Mouse (Mus musculus): ENCODE measurements around the gene Aox3. TPM values are rescaled to one million over a fixed set of nuclear protein-coding genes. Genes with fewer than 3 reads are reported as not detected.

Aox3 gene
- polyA plus RNA-seq, 1 experiment from 2014 or later: 0.32 TPM

- no peak overlapping the region for H3K4me2 ChIP-seq (replicated peaks)
- H3K36me3 ChIP-seq (replicated peaks; ENCODE audit: control insufficient read depth, insufficient read depth): no peaks in the 10 kb centered on the region
- no peak overlapping the region for H3K27ac ChIP-seq
- H3K9ac ChIP-seq: no peak overlapping the region
- no peaks in the 10 kb centered on the region for H3K4me1 ChIP-seq (replicated peaks; ENCODE audit: control insufficient read depth, insufficient read depth, low read length)
- no peak for DNase-seq (ENCODE audit: low spot score)
- WGBS: 79% methylated on average over 12 of the region's 12 CpGs
- no peak for ATAC-seq (ENCODE audit: low FRiP score)
- H3K4me3 ChIP-seq (replicated peaks; ENCODE audit: low read length): no peak overlapping the region
- no peaks in the 10 kb centered on the region for H3K27me3 ChIP-seq (ENCODE audit: control insufficient read depth, insufficient read depth, low read length)
- H3K9me3 ChIP-seq (ENCODE audit: control insufficient read depth, low read length): no peaks in the 10 kb centered on the region
These were observed 1.9 kb downstream of the Aox3 start for GRCm38 (mm10) chr1:58114666-58115375.

- 94% methylated on average over 3 of the region's 3 CpGs for WGBS
- Histone ChIP-seq H3K4me2 (replicated peaks) (no peak overlapping the region), H3K9me3 (ENCODE audit: control insufficient read depth, low read length) (no peaks in the 10 kb centered on the region), H3K9ac (no peak overlapping the region), H3K27me3 (ENCODE audit: control insufficient read depth, insufficient read depth, low read length) (no peaks in the 10 kb centered on the region), H3K27ac (no peak overlapping the region), H3K4me3 (replicated peaks; ENCODE audit: low read length) (no peak overlapping the region), H3K4me1 (replicated peaks; ENCODE audit: control insufficient read depth, insufficient read depth, low read length) (no peaks in the 10 kb centered on the region), H3K36me3 (replicated peaks; ENCODE audit: control insufficient read depth, insufficient read depth) (no peaks in the 10 kb centered on the region)
- ATAC-seq (ENCODE audit: low FRiP score): no peak
- no peak for DNase-seq (ENCODE audit: low spot score)
These were observed 5.3 kb downstream of the Aox3 start for GRCm38 (mm10) chr1:58118231-58118630.

- no peak overlapping the region for H3K4me2 ChIP-seq (replicated peaks)
- H3K9me3 ChIP-seq (ENCODE audit: control insufficient read depth, low read length): no peaks in the 10 kb centered on the region
- ATAC-seq (ENCODE audit: low FRiP score) (no peak), DNase-seq (ENCODE audit: low spot score) (no peak)
- H3K27ac ChIP-seq: no peak overlapping the region
- WGBS: 89% methylated on average over 8 of the region's 8 CpGs
- H3K4me1 ChIP-seq (replicated peaks; ENCODE audit: control insufficient read depth, insufficient read depth, low read length): no peaks in the 10 kb centered on the region
- no peaks in the 10 kb centered on the region for H3K27me3 ChIP-seq (ENCODE audit: control insufficient read depth, insufficient read depth, low read length)
- H3K36me3 ChIP-seq (replicated peaks; ENCODE audit: control insufficient read depth, insufficient read depth): no peaks in the 10 kb centered on the region
- no peak overlapping the region for H3K9ac ChIP-seq
- H3K4me3 ChIP-seq (replicated peaks; ENCODE audit: low read length): no peak overlapping the region
These were observed 12.0 kb downstream of the Aox3 start for GRCm38 (mm10) chr1:58124901-58125300.

GRCm38 (mm10) chr1:58137891-58138290, 25.0 kb downstream of the Aox3 start:
- no peaks in the 10 kb centered on the region for H3K4me1 ChIP-seq (replicated peaks; ENCODE audit: control insufficient read depth, insufficient read depth, low read length)

GRCm38 (mm10) chr1:58138986-58139385, 26.1 kb downstream of the Aox3 start:
- Histone ChIP-seq H3K9ac (no peak overlapping the region), H3K4me3 (replicated peaks; ENCODE audit: low read length) (no peak overlapping the region), H3K27ac (no peak overlapping the region), H3K4me1 (replicated peaks; ENCODE audit: control insufficient read depth, insufficient read depth, low read length) (no peaks in the 10 kb centered on the region), H3K36me3 (replicated peaks; ENCODE audit: control insufficient read depth, insufficient read depth) (no peaks in the 10 kb centered on the region), H3K27me3 (ENCODE audit: control insufficient read depth, insufficient read depth, low read length) (no peaks in the 10 kb centered on the region), H3K9me3 (ENCODE audit: control insufficient read depth, low read length) (no peaks in the 10 kb centered on the region), H3K4me2 (replicated peaks) (no peak overlapping the region)
- no peak for ATAC-seq (ENCODE audit: low FRiP score)
- 93% methylated on average over 9 of the region's 9 CpGs for WGBS
- DNase-seq (ENCODE audit: low spot score): no peak

More at GRCm38 (mm10) chr1:58137891-58138290, 25.0 kb downstream of the Aox3 start:
- Histone ChIP-seq H3K4me2 (replicated peaks) (no peak overlapping the region), H3K27ac (no peak overlapping the region), H3K27me3 (ENCODE audit: control insufficient read depth, insufficient read depth, low read length) (no peaks in the 10 kb centered on the region), H3K9ac (no peak overlapping the region), H3K9me3 (ENCODE audit: control insufficient read depth, low read length) (no peaks in the 10 kb centered on the region), H3K36me3 (replicated peaks; ENCODE audit: control insufficient read depth, insufficient read depth) (no peaks in the 10 kb centered on the region), H3K4me3 (replicated peaks; ENCODE audit: low read length) (no peak overlapping the region)
- DNase-seq (ENCODE audit: low spot score) (no peak), ATAC-seq (ENCODE audit: low FRiP score) (no peak)

GRCm38 (mm10) chr1:58140607-58141006, 27.7 kb downstream of the Aox3 start:
- ATAC-seq (ENCODE audit: low FRiP score): no peak

GRCm38 (mm10) chr1:58144384-58145069, 31.6 kb downstream of the Aox3 start:
- ATAC-seq (ENCODE audit: low FRiP score) (no peak), DNase-seq (ENCODE audit: low spot score) (peak; percentile 41)
- H3K36me3 ChIP-seq (replicated peaks; ENCODE audit: control insufficient read depth, insufficient read depth): no peaks in the 10 kb centered on the region
- no peaks in the 10 kb centered on the region for H3K27me3 ChIP-seq (ENCODE audit: control insufficient read depth, insufficient read depth, low read length)
- no peak overlapping the region for H3K4me2 ChIP-seq (replicated peaks)
- H3K4me3 ChIP-seq (replicated peaks; ENCODE audit: low read length): no peak overlapping the region
- no peak overlapping the region for H3K27ac ChIP-seq
- no peaks in the 10 kb centered on the region for H3K9me3 ChIP-seq (ENCODE audit: control insufficient read depth, low read length)
- no peaks in the 10 kb centered on the region for H3K4me1 ChIP-seq (replicated peaks; ENCODE audit: control insufficient read depth, insufficient read depth, low read length)
- 78% methylated on average over 10 of the region's 10 CpGs for WGBS
- H3K9ac ChIP-seq: no peak overlapping the region

More at GRCm38 (mm10) chr1:58140607-58141006, 27.7 kb downstream of the Aox3 start:
- no peaks in the 10 kb centered on the region for H3K9me3 ChIP-seq (ENCODE audit: control insufficient read depth, low read length)
- 88% methylated on average over 5 of the region's 5 CpGs for WGBS
- no peak overlapping the region for H3K9ac ChIP-seq
- no peak overlapping the region for H3K4me2 ChIP-seq (replicated peaks)
- DNase-seq (ENCODE audit: low spot score): no peak
- no peaks in the 10 kb centered on the region for H3K27me3 ChIP-seq (ENCODE audit: control insufficient read depth, insufficient read depth, low read length)
- no peak overlapping the region for H3K27ac ChIP-seq
- no peaks in the 10 kb centered on the region for H3K36me3 ChIP-seq (replicated peaks; ENCODE audit: control insufficient read depth, insufficient read depth)
- H3K4me1 ChIP-seq (replicated peaks; ENCODE audit: control insufficient read depth, insufficient read depth, low read length): no peaks in the 10 kb centered on the region
- H3K4me3 ChIP-seq (replicated peaks; ENCODE audit: low read length): no peak overlapping the region

- WGBS: 91% methylated on average over 10 of the region's 10 CpGs
- DNase-seq (ENCODE audit: low spot score): no peak
- Histone ChIP-seq H3K36me3 (replicated peaks; ENCODE audit: control insufficient read depth, insufficient read depth) (no peaks in the 10 kb centered on the region), H3K9me3 (ENCODE audit: control insufficient read depth, low read length) (no peaks in the 10 kb centered on the region), H3K27ac (no peak overlapping the region), H3K4me1 (replicated peaks; ENCODE audit: control insufficient read depth, insufficient read depth, low read length) (no peaks in the 10 kb centered on the region), H3K4me3 (replicated peaks; ENCODE audit: low read length) (no peak overlapping the region), H3K4me2 (replicated peaks) (no peak overlapping the region), H3K9ac (no peak overlapping the region), H3K27me3 (ENCODE audit: control insufficient read depth, insufficient read depth, low read length) (no peaks in the 10 kb centered on the region)
- ATAC-seq (ENCODE audit: low FRiP score): no peak
These were observed 33.1 kb downstream of the Aox3 start for GRCm38 (mm10) chr1:58146026-58146425.

GRCm38 (mm10) chr1:58147776-58148175, 34.8 kb downstream of the Aox3 start:
- H3K9me3 ChIP-seq (ENCODE audit: control insufficient read depth, low read length): no peaks in the 10 kb centered on the region
- ATAC-seq (ENCODE audit: low FRiP score) (no peak), DNase-seq (ENCODE audit: low spot score) (no peak)
- H3K4me3 ChIP-seq (replicated peaks; ENCODE audit: low read length): no peak overlapping the region
- 77% methylated on average over 6 of the region's 6 CpGs for WGBS
- no peak overlapping the region for H3K9ac ChIP-seq
- no peaks in the 10 kb centered on the region for H3K27me3 ChIP-seq (ENCODE audit: control insufficient read depth, insufficient read depth, low read length)
- H3K36me3 ChIP-seq (replicated peaks; ENCODE audit: control insufficient read depth, insufficient read depth): no peaks in the 10 kb centered on the region
- no peak overlapping the region for H3K4me2 ChIP-seq (replicated peaks)
- no peaks in the 10 kb centered on the region for H3K4me1 ChIP-seq (replicated peaks; ENCODE audit: control insufficient read depth, insufficient read depth, low read length)
- H3K27ac ChIP-seq: no peak overlapping the region

Data from hindbrain, embryonic 14.5 days (tissue).